Mouse (Mus musculus): ENCODE results near the gene Epb41l4b. TPM values are rescaled to one million over a fixed set of nuclear protein-coding genes. Genes with fewer than 3 reads are reported as not detected.

The Epb41l4b gene
- polyA plus RNA-seq, 1 experiment: 10.7 TPM

DNA sequence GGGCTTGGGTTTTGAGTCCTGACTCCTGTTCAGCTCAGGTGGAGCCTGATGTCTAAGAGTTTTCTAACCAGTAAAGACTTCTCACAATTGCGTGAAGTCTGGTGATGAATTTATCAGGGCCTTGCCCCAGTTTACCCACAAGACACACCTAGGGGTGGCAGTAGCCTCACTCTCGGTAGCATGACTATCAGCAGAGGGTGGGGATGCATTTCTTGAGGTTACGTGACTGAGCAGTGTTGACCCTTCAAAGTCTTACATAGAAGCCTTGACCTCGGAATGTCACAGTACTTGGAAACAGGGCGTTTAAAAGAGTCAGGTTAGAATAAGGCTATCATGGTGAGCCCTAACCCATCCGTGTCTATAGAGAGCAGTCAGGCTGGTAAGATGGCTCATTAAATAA is 23.3 kb downstream of the Epb41l4b start:
- TF ChIP-seq POLR2A (IDR thresholded peaks at IDR 0.05; ENCODE audit: control insufficient read depth, extremely low read depth, insufficient read depth, low read length, poor library complexity) (no peak), CTCF (IDR thresholded peaks at IDR 0.05; ENCODE audit: borderline replicate concordance, control insufficient read depth, extremely low read depth, insufficient read depth, low read length, poor library complexity) (no peak)
- Histone ChIP-seq H3K27ac (ENCODE audit: control insufficient read depth, insufficient read depth, low read length) (no peak overlapping the region), H3K4me1 (replicated peaks; ENCODE audit: control insufficient read depth, insufficient read depth, low read length) (no peaks in the 10 kb centered on the region), H3K4me3 (ENCODE audit: control insufficient read depth, insufficient read depth, low read length) (no peak overlapping the region), H3K36me3 (ENCODE audit: control insufficient read depth, insufficient read depth, low read length) (no peaks in the 10 kb centered on the region), H3K27me3 (ENCODE audit: control insufficient read depth, insufficient read depth, low read length) (no peaks in the 10 kb centered on the region)
- DNase-seq: no peak
- WGBS: 91% methylated on average over 6 of the region's 6 CpGs

DNA sequence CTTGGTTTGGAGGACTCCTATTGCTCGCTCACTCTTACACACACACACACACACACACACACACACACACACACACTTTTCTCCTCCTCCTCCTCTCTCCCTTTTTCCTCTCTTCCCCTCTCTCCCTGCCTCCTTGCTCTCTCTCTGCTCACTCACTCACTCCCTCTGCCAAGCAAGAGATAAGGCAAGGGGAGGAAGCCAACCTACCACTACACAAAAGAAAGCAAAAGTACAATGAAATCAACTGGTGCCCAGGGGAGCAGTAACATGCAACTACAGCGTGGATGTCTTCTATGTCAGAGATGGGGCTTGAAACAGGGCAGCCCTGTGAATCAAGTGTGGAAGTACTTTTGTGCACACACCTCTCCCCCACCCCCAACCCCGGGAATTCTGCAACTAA is 24.4 kb downstream of the Epb41l4b start:
- TF ChIP-seq CTCF (IDR thresholded peaks at IDR 0.05; ENCODE audit: borderline replicate concordance, control insufficient read depth, extremely low read depth, insufficient read depth, low read length, poor library complexity) (no peak), POLR2A (IDR thresholded peaks at IDR 0.05; ENCODE audit: control insufficient read depth, extremely low read depth, insufficient read depth, low read length, poor library complexity) (no peak)
- no peak overlapping the region for H3K27ac ChIP-seq (ENCODE audit: control insufficient read depth, insufficient read depth, low read length)
- no peaks in the 10 kb centered on the region for H3K4me1 ChIP-seq (replicated peaks; ENCODE audit: control insufficient read depth, insufficient read depth, low read length)
- no peaks in the 10 kb centered on the region for H3K36me3 ChIP-seq (ENCODE audit: control insufficient read depth, insufficient read depth, low read length)
- DNase-seq: no peak
- H3K27me3 ChIP-seq (ENCODE audit: control insufficient read depth, insufficient read depth, low read length): no peaks in the 10 kb centered on the region
- no peak overlapping the region for H3K4me3 ChIP-seq (ENCODE audit: control insufficient read depth, insufficient read depth, low read length)
- WGBS: 62% methylated on average over 3 of the region's 3 CpGs

DNA sequence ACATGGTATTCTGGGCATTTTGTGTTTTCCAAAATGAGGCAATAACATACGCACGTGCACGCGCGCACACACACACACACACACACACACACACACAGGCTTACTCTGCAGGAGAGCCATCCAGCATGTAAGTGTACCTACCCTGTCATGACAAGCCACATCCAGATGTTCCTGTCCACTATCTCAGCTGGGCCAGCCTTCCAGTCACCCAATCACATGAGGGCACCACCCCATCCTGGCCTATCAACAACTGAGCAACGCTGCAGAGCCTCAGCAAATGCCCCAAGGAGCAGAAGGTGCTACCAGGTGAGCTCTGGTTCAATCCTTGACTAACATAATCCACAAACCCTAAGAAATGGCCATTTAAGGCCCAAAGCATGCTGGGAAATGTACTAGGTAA is 27.0 kb downstream of the Epb41l4b start:
- no peaks in the 10 kb centered on the region for H3K36me3 ChIP-seq (ENCODE audit: control insufficient read depth, insufficient read depth, low read length)
- DNase-seq: no peak
- 95% methylated on average over 6 of the region's 6 CpGs for WGBS
- TF ChIP-seq POLR2A (IDR thresholded peaks at IDR 0.05; ENCODE audit: control insufficient read depth, extremely low read depth, insufficient read depth, low read length, poor library complexity): no peak
- TF ChIP-seq CTCF (IDR thresholded peaks at IDR 0.05; ENCODE audit: borderline replicate concordance, control insufficient read depth, extremely low read depth, insufficient read depth, low read length, poor library complexity): no peak
- no peak overlapping the region for H3K27ac ChIP-seq (ENCODE audit: control insufficient read depth, insufficient read depth, low read length)
- no peaks in the 10 kb centered on the region for H3K27me3 ChIP-seq (ENCODE audit: control insufficient read depth, insufficient read depth, low read length)
- H3K4me1 ChIP-seq (replicated peaks; ENCODE audit: control insufficient read depth, insufficient read depth, low read length): no peaks in the 10 kb centered on the region; the same call in 1 of the 2 replicates
- H3K4me3 ChIP-seq (ENCODE audit: control insufficient read depth, insufficient read depth, low read length): no peak overlapping the region

DNA sequence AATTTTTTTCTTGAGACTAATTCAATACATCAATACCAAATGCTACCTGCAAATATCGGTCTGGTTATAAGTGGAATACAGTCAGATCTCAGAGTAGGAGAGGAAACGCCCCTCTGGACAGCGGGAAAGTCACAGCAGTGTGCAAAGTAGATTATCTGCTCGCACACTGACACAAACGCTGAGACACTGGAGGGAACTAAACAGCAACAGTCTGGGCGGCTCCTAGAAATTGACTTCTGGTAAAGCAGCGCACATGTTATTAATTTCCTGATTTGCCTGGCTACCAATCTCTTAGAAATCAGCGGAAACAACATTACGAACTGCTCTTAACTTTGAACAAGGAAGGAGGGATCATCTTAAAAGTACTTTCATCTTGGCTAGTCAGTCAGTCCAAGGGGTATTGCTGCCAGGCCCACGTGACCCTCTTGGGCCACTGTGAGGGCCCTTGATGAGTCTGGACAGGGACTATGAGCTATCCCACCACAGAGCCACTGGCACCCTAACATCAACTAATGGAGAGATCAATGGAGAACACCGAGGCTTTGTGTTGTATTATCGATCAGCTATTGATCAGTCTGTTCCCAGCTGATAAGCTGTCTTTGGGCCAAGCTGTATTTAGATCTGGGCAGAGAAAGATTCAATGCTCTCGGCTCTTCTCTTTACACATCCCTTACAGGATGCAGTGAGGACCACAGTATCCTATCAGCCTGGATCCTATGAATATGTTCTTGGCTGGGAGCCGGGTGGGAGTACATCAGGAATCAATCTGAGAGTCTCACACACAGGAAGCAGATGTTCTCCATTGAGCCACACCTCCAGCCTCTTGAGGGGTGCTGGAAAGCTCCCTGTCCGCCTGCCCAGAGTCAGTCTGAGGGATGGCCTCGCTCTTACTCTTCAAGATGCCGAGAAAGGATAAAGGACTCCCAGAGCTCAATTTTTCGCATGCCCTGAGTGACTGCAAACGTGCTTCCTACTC is 28.3 kb downstream of the Epb41l4b start:
- 91% methylated on average over 19 of the region's 19 CpGs for WGBS
- Histone ChIP-seq H3K27ac (ENCODE audit: control insufficient read depth, insufficient read depth, low read length) (no peak overlapping the region), H3K4me1 (replicated peaks; ENCODE audit: control insufficient read depth, insufficient read depth, low read length) (no peaks in the 10 kb centered on the region; the same call in 1 of the 2 replicates)

DNA sequence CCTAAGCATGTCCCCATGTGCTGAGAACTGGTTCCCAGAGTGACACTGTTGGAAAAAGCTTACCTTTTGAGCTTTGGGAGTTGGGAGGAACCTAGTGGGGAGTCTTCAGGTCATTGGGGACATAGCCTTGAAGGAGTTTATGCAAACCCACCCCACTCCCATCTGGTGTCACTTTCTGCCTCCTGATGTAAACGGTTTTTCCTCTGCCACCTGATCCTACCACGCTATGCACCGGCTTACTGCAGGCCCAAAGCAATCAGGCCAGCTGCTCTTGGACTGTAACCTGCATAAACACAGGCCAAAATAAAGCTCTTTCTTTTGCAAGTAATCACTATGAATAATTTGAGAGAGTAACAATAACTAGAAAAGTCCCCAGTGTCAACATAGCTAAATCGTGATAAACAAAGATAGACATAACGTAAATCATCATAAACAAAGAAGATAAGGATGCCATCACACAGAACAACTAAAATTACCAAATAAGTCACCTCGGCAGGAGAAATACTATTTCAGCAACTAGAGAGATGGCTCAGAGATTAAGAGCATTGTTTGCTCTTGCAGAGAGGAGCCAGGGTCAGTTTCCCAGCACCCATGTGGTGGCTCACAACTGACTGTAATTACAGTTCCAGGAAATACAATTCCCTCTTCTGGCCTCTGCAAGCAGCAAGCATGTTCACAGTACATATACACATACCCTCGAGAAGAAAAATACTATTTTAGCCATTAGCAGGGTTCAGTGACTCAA is 29.6 kb downstream of the Epb41l4b start:
- 59% methylated on average over 7 of the region's 7 CpGs for WGBS
- TF ChIP-seq CTCF (IDR thresholded peaks at IDR 0.05; ENCODE audit: borderline replicate concordance, control insufficient read depth, extremely low read depth, insufficient read depth, low read length, poor library complexity) (no peak), POLR2A (IDR thresholded peaks at IDR 0.05; ENCODE audit: control insufficient read depth, extremely low read depth, insufficient read depth, low read length, poor library complexity) (no peak)
- Histone ChIP-seq H3K27ac (ENCODE audit: control insufficient read depth, insufficient read depth, low read length) (no peak overlapping the region), H3K4me3 (ENCODE audit: control insufficient read depth, insufficient read depth, low read length) (no peak overlapping the region), H3K36me3 (ENCODE audit: control insufficient read depth, insufficient read depth, low read length) (no peaks in the 10 kb centered on the region), H3K27me3 (ENCODE audit: control insufficient read depth, insufficient read depth, low read length) (no peaks in the 10 kb centered on the region), H3K4me1 (replicated peaks; ENCODE audit: control insufficient read depth, insufficient read depth, low read length) (no peaks in the 10 kb centered on the region; the same call in 1 of the 2 replicates)
- DNase-seq: no peak

More for the DNA sequence above, 28.3 kb downstream of the Epb41l4b start:
- H3K36me3 ChIP-seq (ENCODE audit: control insufficient read depth, insufficient read depth, low read length): no peaks in the 10 kb centered on the region
- no peak for DNase-seq
- H3K4me3 ChIP-seq (ENCODE audit: control insufficient read depth, insufficient read depth, low read length): no peak overlapping the region
- TF ChIP-seq CTCF (IDR thresholded peaks at IDR 0.05; ENCODE audit: borderline replicate concordance, control insufficient read depth, extremely low read depth, insufficient read depth, low read length, poor library complexity) (no peak), POLR2A (IDR thresholded peaks at IDR 0.05; ENCODE audit: control insufficient read depth, extremely low read depth, insufficient read depth, low read length, poor library complexity) (no peak)
- no peaks in the 10 kb centered on the region for H3K27me3 ChIP-seq (ENCODE audit: control insufficient read depth, insufficient read depth, low read length)

GRCm38 (mm10) chr4:57111992-57112540 is 31.2 kb downstream of the Epb41l4b start:
- no peaks in the 10 kb centered on the region for H3K36me3 ChIP-seq (ENCODE audit: control insufficient read depth, insufficient read depth, low read length)
- WGBS: 88% methylated on average over 11 of the region's 11 CpGs
- no peak overlapping the region for H3K4me3 ChIP-seq (ENCODE audit: control insufficient read depth, insufficient read depth, low read length)
- no peaks in the 10 kb centered on the region for H3K27me3 ChIP-seq (ENCODE audit: control insufficient read depth, insufficient read depth, low read length)
- H3K4me1 ChIP-seq (replicated peaks; ENCODE audit: control insufficient read depth, insufficient read depth, low read length): no peaks in the 10 kb centered on the region; the same call in 1 of the 2 replicates
- no peak overlapping the region for H3K27ac ChIP-seq (ENCODE audit: control insufficient read depth, insufficient read depth, low read length)
- TF ChIP-seq POLR2A (IDR thresholded peaks at IDR 0.05; ENCODE audit: control insufficient read depth, extremely low read depth, insufficient read depth, low read length, poor library complexity) (no peak), CTCF (IDR thresholded peaks at IDR 0.05; ENCODE audit: borderline replicate concordance, control insufficient read depth, extremely low read depth, insufficient read depth, low read length, poor library complexity) (no peak)
- DNase-seq: no peak

Measured in thymus, adult 2 months (tissue).